Mouse (Mus musculus) G1E (cell line): ENCODE measurements around the gene Krt36.

ENCODE experiments used
- CTCF ChIP-seq: IDR thresholded peaks from 2 replicates; pipeline ENCODE4 v1.5.1; 2012; ENCODE audit warnings: low read depth, low read length, inconsistent platforms, mixed read lengths
- GATA1 ChIP-seq: IDR thresholded peaks from 2 replicates; pipeline ENCODE4 v1.6.1; 2012; ENCODE audit warnings: borderline replicate concordance, low read length, inconsistent platforms, mixed read lengths
- TAL1 ChIP-seq: conservative IDR thresholded peaks from 2 replicates; pipeline ENCODE4 v1.6.1; 2012; ENCODE audit warnings: low read depth, low read length, inconsistent platforms, mixed read lengths

- TF ChIP-seq TAL1, result no peak
- TF ChIP-seq CTCF, result no peak
- no peak for TF ChIP-seq GATA1
Observed at GRCm38 (mm10) chr11:100100391-100100790, 5.0 kb downstream of the Krt36 start.
